Mouse (Mus musculus): ENCODE results near the gene Ech1. TPM values are rescaled to one million over a fixed set of nuclear protein-coding genes. Genes with fewer than 3 reads are reported as not detected.
A peak's percentile ranks its signal among the peaks of the same experiment; 100 is the strongest.

Gene Ech1
- total and polyA plus RNA-seq, 2 experiments from 2014 or later = 806 to 823 TPM

DNA sequence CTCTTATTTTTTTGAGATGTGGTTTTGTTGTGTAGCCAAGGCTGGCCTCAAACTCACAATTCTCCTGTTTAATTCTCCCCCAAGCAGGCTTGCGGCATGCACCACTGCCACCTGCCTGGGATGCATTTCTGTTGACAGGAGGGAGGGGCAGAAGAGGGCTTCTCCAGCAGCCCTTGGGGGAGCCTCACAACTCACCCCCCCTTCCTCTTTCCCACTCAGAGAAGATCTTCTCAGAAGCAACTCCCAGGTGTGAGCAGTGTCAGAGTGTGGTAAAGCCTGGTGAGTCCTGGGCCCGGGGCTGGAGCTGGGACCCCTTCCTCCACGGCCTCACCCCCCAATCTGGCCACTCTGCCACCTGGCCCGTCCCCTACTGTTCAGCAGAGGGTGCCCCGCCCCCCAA is 39.9 kb upstream of the Ech1 start:
- Histone ChIP-seq H3K4me2 (ENCODE audit: low read depth, low read length) (no peak overlapping the region), H3K9ac (replicated peaks; ENCODE audit: low read depth, low read length) (no peak overlapping the region), H3K36me3 (replicated peaks; ENCODE audit: control insufficient read depth, insufficient read depth, low read length) (peaks cover 38% of the 10 kb centered on the region), H3K9me3 (replicated peaks; ENCODE audit: control insufficient read depth, low read length) (no peaks in the 10 kb centered on the region), H3K27me3 (ENCODE audit: control insufficient read depth, insufficient read depth, low read length) (no peaks in the 10 kb centered on the region), H3K4me3 (ENCODE audit: low read depth, low read length) (no peak overlapping the region), H3K27ac (ENCODE audit: low read depth) (no peak overlapping the region), H3K4me1 (ENCODE audit: control insufficient read depth, insufficient read depth) (no peaks in the 10 kb centered on the region; the same call in 1 of the 2 replicates)
- TF ChIP-seq EP300 (IDR thresholded peaks at IDR 0.05; ENCODE audit: low read depth) (no peak), CTCF (IDR thresholded peaks at IDR 0.05; ENCODE audit: low read depth) (no peak)
- ATAC-seq (ENCODE audit: insufficient read depth, low read depth) = no peak
- no peak for DNase-seq (ENCODE audit: low spot score)
- WGBS = 75% methylated on average over 5 of the region's 5 CpGs

DNA sequence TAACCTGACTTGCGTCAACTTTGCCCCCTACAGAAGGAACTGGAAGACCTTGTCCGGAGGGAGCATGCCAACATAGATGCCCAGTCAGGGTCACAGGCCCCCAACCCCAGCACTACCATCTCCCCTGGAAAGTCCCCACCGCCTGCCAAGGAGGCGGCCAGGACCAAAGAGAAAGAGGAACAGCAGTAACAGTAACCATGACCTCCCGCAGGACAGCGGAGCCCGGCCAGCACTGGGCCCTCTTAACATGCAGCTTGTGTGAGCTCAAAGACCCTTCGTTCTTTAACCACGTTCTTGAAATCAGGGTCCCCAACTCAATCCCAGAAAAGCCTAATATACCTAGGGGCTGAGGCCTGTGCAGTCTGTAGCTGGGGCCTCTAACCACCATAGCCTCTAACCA is 37.1 kb upstream of the Ech1 start:
- H3K9ac ChIP-seq (replicated peaks; ENCODE audit: low read depth, low read length) = no peak overlapping the region
- peaks cover 32% of the 10 kb centered on the region for H3K36me3 ChIP-seq (replicated peaks; ENCODE audit: control insufficient read depth, insufficient read depth, low read length)
- H3K27me3 ChIP-seq (ENCODE audit: control insufficient read depth, insufficient read depth, low read length) = no peaks in the 10 kb centered on the region
- DNase-seq (ENCODE audit: low spot score) (no peak), ATAC-seq (ENCODE audit: insufficient read depth, low read depth) (no peak)
- no peak overlapping the region for H3K4me2 ChIP-seq (ENCODE audit: low read depth, low read length)
- no peaks in the 10 kb centered on the region; the same call in 1 of the 2 replicates for H3K4me1 ChIP-seq (ENCODE audit: control insufficient read depth, insufficient read depth)
- H3K27ac ChIP-seq (ENCODE audit: low read depth) = no peak overlapping the region
- no peak for TF ChIP-seq EP300 (IDR thresholded peaks at IDR 0.05; ENCODE audit: low read depth)
- TF ChIP-seq CTCF (IDR thresholded peaks at IDR 0.05; ENCODE audit: low read depth) = no peak
- WGBS = 98% methylated on average over 9 of the region's 9 CpGs
- H3K4me3 ChIP-seq (ENCODE audit: low read depth, low read length) = no peak overlapping the region
- no peaks in the 10 kb centered on the region for H3K9me3 ChIP-seq (replicated peaks; ENCODE audit: control insufficient read depth, low read length)

GRCm38 (mm10) chr7:28788307-28789195 is 36.5 kb upstream of the Ech1 start, which contains the start of gene Rinl:
Gene Rinl (plus strand): TSS chr7:28788969.
- Histone ChIP-seq H3K27me3 (ENCODE audit: control insufficient read depth, insufficient read depth, low read length) (no peaks in the 10 kb centered on the region), H3K4me3 (ENCODE audit: low read depth, low read length) (peak within 1 kb of the TSS; percentile 11; the same call in 1 of the 2 replicates), H3K9ac (replicated peaks; ENCODE audit: low read depth, low read length) (0 out of 2 replicates have a peak within 1 kb of the TSS, but pooled peaks have one; percentile 15), H3K4me1 (ENCODE audit: control insufficient read depth, insufficient read depth) (no peaks in the 10 kb centered on the region; the same call in 1 of the 2 replicates), H3K27ac (ENCODE audit: low read depth) (no peak within 1 kb of the TSS), H3K36me3 (replicated peaks; ENCODE audit: control insufficient read depth, insufficient read depth, low read length) (peaks cover 25% of the 10 kb centered on the region), H3K4me2 (ENCODE audit: low read depth, low read length) (peak within 1 kb of the TSS; percentile 25; the same call in 1 of the 2 replicates), H3K9me3 (replicated peaks; ENCODE audit: control insufficient read depth, low read length) (no peaks in the 10 kb centered on the region)
- no peak for ATAC-seq (ENCODE audit: insufficient read depth, low read depth)
- TF ChIP-seq EP300 (IDR thresholded peaks at IDR 0.05; ENCODE audit: low read depth) (no peak), CTCF (IDR thresholded peaks at IDR 0.05; ENCODE audit: low read depth) (no peak)
- DNase-seq (ENCODE audit: low spot score) = no peak
- 57% methylated on average over 5 of the region's 5 CpGs for WGBS

DNA sequence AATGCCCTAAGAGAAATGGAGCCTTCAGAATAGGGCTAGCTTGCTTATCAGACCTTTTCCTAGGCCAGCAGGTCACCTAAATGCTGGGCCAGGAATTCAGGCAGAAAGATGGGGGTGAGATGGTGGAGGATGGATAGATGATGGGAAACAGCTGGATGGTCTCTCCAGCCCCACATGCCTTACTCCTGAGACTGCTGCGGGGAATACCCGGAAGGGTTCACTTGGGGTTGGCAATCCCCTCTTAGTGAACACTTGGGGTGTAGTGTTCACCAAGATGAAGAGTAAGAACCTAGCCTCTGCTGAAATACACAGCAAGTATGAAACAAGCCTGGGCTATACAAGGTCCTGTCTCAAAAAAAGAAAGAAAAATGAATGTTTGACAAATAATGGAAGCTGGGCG is 35.8 kb upstream of the Ech1 start:
- Histone ChIP-seq H3K27me3 (ENCODE audit: control insufficient read depth, insufficient read depth, low read length) (no peaks in the 10 kb centered on the region), H3K4me1 (ENCODE audit: control insufficient read depth, insufficient read depth) (no peaks in the 10 kb centered on the region; the same call in 1 of the 2 replicates), H3K4me3 (ENCODE audit: low read depth, low read length) (peak overlapping the region; percentile 11; the same call in 1 of the 2 replicates), H3K27ac (ENCODE audit: low read depth) (no peak overlapping the region), H3K4me2 (ENCODE audit: low read depth, low read length) (peak overlapping the region; percentile 25; the same call in 1 of the 2 replicates), H3K36me3 (replicated peaks; ENCODE audit: control insufficient read depth, insufficient read depth, low read length) (peaks cover 18% of the 10 kb centered on the region), H3K9me3 (replicated peaks; ENCODE audit: control insufficient read depth, low read length) (no peaks in the 10 kb centered on the region), H3K9ac (replicated peaks; ENCODE audit: low read depth, low read length) (no peak overlapping the region)
- no peak for ATAC-seq (ENCODE audit: insufficient read depth, low read depth)
- WGBS = 77% methylated on average over 3 of the region's 3 CpGs
- TF ChIP-seq CTCF (IDR thresholded peaks at IDR 0.05; ENCODE audit: low read depth) (no peak), EP300 (IDR thresholded peaks at IDR 0.05; ENCODE audit: low read depth) (no peak)
- DNase-seq (ENCODE audit: low spot score) = no peak

DNA sequence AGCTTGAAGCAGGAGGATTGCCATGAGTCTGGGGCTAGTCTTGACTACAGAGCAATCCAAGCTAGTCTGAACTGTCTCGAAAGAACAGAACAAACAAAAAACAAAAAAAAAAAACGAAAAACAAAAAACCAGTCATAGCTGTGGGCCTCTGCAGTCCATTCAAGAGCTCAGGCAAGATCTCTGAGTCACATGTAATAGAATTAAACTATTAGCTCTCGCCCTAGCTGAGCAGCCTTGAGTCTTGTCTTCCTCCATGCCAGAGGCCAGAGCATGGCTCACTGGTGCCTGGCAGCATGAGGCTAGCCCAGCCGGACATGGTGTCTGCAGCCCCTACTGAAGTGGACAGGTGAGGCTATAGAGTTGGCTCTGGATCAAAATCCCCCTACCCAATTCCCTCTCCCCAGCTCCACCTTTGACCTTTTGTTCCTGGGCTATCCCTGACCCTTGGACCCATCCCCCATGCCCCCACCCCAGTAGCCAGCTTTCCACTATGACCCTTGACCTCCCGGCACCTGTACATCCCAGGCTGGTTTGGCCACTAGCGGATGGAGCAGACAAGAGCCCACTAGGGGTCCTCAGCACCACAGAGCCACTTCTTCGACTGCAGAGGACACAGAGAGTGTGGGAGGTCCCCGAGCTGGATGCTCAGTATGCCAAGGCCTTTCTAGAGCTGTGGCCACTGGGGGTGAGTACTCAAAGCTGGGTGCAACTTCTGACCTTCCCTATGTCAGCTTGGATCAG is 34.8 kb upstream of the Ech1 start:
- H3K9ac ChIP-seq (replicated peaks; ENCODE audit: low read depth, low read length) = no peak overlapping the region
- 60% methylated on average over 8 of the region's 8 CpGs for WGBS
- no peaks in the 10 kb centered on the region for H3K9me3 ChIP-seq (replicated peaks; ENCODE audit: control insufficient read depth, low read length)
- H3K36me3 ChIP-seq (replicated peaks; ENCODE audit: control insufficient read depth, insufficient read depth, low read length) = peaks cover 16% of the 10 kb centered on the region
- DNase-seq (ENCODE audit: low spot score) (no peak), ATAC-seq (ENCODE audit: insufficient read depth, low read depth) (no peak)
- H3K4me1 ChIP-seq (ENCODE audit: control insufficient read depth, insufficient read depth) = no peaks in the 10 kb centered on the region; the same call in 1 of the 2 replicates
- H3K4me3 ChIP-seq (ENCODE audit: low read depth, low read length) = no peak overlapping the region
- TF ChIP-seq CTCF (IDR thresholded peaks at IDR 0.05; ENCODE audit: low read depth) (peak; percentile 46), EP300 (IDR thresholded peaks at IDR 0.05; ENCODE audit: low read depth) (no peak)
- no peaks in the 10 kb centered on the region for H3K27me3 ChIP-seq (ENCODE audit: control insufficient read depth, insufficient read depth, low read length)
- H3K27ac ChIP-seq (ENCODE audit: low read depth) = no peak overlapping the region
- no peak overlapping the region for H3K4me2 ChIP-seq (ENCODE audit: low read depth, low read length)

All from heart, postnatal 0 days (tissue).